Mouse (Mus musculus) cerebellum, postnatal 14 days (tissue): ENCODE data around the gene Olfr906.

Experiments
- DNase-seq, 2 experiments: peaks; one replicate each; pipeline ENCODE4 v3.0.0; 2021; ENCODE audit warnings: mixed read lengths in 2 of 2

Gene Olfr906

GRCm38 (mm10) chr9:38486785-38487184 lies at the start of gene Olfr906:
TSS of gene Olfr906 (plus strand) at chr9:38487085.
- DNase-seq = no peak

DNA sequence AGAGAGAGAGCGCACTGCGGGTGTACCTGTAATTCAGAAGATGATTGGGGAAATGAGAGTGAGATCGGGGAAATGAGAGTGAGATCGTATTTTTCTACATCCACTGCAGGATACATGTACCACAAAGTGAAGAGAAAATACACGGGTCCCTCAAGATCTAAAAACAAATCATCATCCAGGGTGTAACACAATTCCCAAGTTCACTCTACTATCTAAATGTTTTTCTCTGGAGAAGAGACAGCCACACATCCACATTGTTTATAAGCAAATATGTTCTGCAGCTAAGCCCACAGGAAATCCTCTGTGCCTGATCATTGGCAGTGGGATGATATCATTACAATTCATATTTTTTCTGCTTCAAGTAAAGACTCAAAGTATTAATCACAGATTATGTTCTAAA lies 39.5 kb upstream of the Olfr906 start, which contains the start of gene Olfr902:
Gene Olfr902 (plus strand): TSS at position 301 of the 400 bp plus-strand sequence.
- DNase-seq = no peak

DNA sequence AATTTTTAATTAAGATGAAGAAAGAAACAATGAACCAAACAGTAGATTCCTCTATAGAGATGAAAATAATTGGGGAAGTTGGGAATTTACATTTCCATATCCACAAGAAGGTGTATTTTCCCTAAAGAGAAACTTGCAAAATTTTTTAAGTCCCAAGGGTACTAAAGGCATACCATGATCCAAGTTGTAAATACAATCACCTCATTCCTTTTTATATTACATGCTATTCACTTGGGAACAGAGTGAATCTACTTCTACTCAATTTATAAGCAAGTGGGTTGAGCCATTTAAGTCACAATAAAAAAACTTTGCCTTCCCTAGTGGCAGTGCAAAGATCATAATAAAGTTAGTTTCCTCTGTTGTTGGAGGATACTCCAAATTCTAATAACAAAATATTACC lies 24.0 kb upstream of the Olfr906 start, which contains the start of gene Olfr904:
Gene Olfr904 (plus strand): TSS at position 301 of the 400 bp plus-strand sequence.
- DNase-seq = no peak

DNA sequence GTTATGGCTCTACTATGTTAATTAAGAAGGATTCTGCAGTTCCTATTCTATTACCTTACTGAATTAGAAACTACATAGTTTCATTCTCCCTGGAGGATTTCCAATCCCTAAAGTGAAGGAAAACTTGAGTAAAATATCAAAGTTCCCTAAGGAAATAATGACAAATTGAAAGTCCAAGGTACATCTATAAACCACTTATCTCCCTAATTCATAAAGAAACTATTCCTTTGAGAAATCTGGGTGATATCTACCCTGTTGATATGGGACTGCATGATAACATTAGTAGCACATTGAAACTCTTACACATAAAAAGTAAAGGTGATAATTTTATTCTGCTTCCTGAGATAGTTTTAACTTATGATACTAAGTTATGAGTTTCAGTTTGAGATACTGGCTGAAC lies 16.1 kb upstream of the Olfr906 start, which contains the start of gene Olfr905:
Gene Olfr905 (plus strand): TSS at position 301 of the 400 bp plus-strand sequence.
- no peak for DNase-seq

DNA sequence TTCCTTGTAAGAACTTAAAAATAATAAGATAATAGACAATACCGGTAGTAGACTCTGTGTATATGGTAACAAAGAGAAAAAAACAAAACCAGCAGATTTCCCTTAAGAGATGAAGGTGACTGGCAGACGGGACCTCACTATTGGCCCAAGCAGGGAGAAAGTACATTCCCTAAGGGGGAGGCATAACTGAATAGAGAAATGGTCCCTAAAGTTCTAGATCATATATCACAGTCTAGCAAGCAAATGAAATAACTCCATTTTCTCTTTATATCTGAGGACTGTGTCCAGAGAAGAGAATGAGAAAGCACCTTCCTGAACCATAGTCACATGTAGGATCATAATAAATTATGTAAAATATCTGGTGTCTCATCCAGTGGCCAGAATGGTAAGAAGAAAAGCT lies 8.6 kb downstream of the Olfr906 start, which contains the start of gene Olfr907:
Gene Olfr907 (plus strand): TSS at position 301 of the 400 bp plus-strand sequence.
- no peak for DNase-seq

GRCm38 (mm10) chr9:38512353-38512752 lies 25.5 kb downstream of the Olfr906 start:
- no peak for DNase-seq

DNA sequence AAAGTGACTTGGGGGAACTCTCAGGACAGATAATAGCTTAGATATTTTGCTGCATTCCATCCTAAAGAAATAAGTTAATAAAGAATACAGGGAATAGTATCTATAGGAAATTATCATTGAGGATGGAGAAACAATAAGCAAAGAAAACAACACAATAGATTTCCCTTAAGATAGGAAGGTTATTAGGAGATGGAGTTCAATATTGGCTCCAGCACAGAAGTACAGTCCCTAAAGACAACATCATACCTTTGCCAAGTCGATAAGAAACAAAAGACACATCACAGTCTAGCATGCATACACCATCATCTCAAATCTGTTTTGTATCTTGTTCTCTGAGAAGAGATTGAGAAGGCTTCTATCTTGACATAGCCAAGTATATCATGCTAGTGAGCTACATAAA lies 34.4 kb downstream of the Olfr906 start, which contains the start of gene Olfr911-ps1:
Gene Olfr911-ps1 (plus strand): TSS at position 301 of the 400 bp plus-strand sequence.
- DNase-seq = no peak

- no peak for DNase-seq
These were observed 50.7 kb downstream of the Olfr906 start, which contains the start of gene Olfr910 for GRCm38 (mm10) chr9:38537549-38537948. TSS of gene Olfr910 (plus strand) at chr9:38537849.
